ENCODE assay signal across 9 mouse cellular contexts in the genomic region with DNA sequence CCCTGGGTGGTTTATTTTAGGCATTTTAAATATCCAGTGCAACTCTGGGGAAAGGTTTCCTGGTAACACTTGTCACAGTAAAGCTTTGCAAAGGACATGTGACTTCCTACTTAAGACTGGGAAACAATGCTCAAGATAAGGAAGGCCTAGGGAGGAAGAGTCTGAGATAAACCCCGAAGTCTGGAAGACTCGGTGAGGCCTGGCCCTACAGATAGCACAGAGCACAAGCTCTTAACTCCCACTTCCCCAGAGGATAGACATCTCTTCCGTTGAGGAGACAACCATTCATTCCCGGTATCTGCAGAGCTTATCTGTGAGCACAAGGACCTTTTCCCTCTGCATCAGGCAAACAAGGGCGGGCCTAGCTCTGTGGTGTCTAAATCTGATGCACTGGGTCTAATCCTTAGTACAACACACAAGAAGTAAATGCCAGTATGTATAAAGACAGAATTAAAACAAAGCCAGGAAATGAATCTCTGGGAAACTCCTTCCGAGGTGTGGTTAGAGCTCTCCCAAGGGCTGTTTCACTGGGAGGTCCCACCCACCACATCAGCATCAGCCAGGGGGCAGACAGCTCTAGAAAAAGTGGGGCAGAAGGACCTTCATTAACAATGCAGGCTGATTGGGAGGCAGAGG. TPM values are rescaled to one million over a fixed set of nuclear protein-coding genes. Genes with fewer than 3 reads are reported as not detected.
DNase-seq lines count a peak whose midpoint lies in the region; ATAC-seq and TF ChIP-seq lines count a peak whose summit lies in the region.
"Had no signal": no experiment of that assay in that cellular context is flagged by ENCODE, and none has a peak within 500 bp of the region (broad histone marks: within the 10 kb centered on the region; RNA-seq: fewer than 3 reads in every experiment).

No protein-coding gene starts in this region.

- peak overlapping the region; percentile 86 for H3K27ac ChIP-seq in kidney, adult 2 months (ENCODE audit: insufficient read depth, low read depth, low read length)
- H3K27ac ChIP-seq in forebrain, postnatal 0 days (ENCODE audit: low read depth, low read length): peak overlapping the region; percentile 21; the same call in 1 of the 2 replicates
- H3K27ac ChIP-seq in limb, embryonic 10.5 days: 0 out of 2 replicates have a peak overlapping the region, but pooled peaks have one; percentile 21
- H3K27ac ChIP-seq: neural tube, embryonic 12.5 days had no signal

- TF ChIP-seq CTCF in kidney, adult 2 months (conservative IDR thresholded peaks at IDR 0.05; ENCODE audit: insufficient read depth, insufficient read length, low read depth, low read length): no peak
- no peak for TF ChIP-seq CTCF in forebrain, postnatal 0 days (IDR thresholded peaks at IDR 0.05; ENCODE audit: low read depth)

- ATAC-seq in forebrain, postnatal 0 days: no peak
- ATAC-seq in megakaryocyte progenitor cell, adult 5-6 weeks (replicated peaks; ENCODE audit: poor library complexity): peak; percentile 74

- H3K4me3 ChIP-seq in kidney, adult 2 months (ENCODE audit: insufficient read depth, low read depth, low read length): no peak overlapping the region
- no peak overlapping the region for H3K4me3 ChIP-seq in forebrain, postnatal 0 days (ENCODE audit: low read depth, low read length)
- no peak overlapping the region; the same call in 1 of the 2 replicates for H3K4me3 ChIP-seq in limb, embryonic 10.5 days
- H3K4me3 ChIP-seq: neural tube, embryonic 12.5 days had no signal

- peak; percentile 44 for DNase-seq in kidney, adult 2 months
- no peak for DNase-seq in kidney, postnatal 14 days
- no peak for DNase-seq in forebrain, postnatal 0 days
- peak; percentile 27 for DNase-seq in limb, embryonic 10.5 days (ENCODE audit: low spot score)
- no peak for DNase-seq in testis, postnatal 14 days (ENCODE audit: low spot score)
- DNase-seq in embryo, embryonic 9.5 days (ENCODE audit: extremely low spot score): no peak
- DNase-seq in frontal cortex, postnatal 25 days (ENCODE audit: low spot score in 2 of 2): no peak

- H3K4me1 ChIP-seq in kidney, adult 2 months (ENCODE audit: control insufficient read depth, insufficient read depth, low read length): no peaks in the 10 kb centered on the region
- peaks cover 4% of the 10 kb centered on the region; the same call in 1 of the 2 replicates for H3K4me1 ChIP-seq in forebrain, postnatal 0 days (ENCODE audit: insufficient read depth)
- H3K4me1 ChIP-seq in limb, embryonic 10.5 days: peaks cover 39% of the 10 kb centered on the region

- no peak overlapping the region for H3K9ac ChIP-seq in forebrain, postnatal 0 days

- H3K4me2 ChIP-seq in forebrain, postnatal 0 days (ENCODE audit: low read depth): no peak overlapping the region

- no peaks in the 10 kb centered on the region for H3K36me3 ChIP-seq in kidney, adult 2 months (ENCODE audit: control insufficient read depth, insufficient read depth, low read length)
- no peaks in the 10 kb centered on the region for H3K36me3 ChIP-seq in forebrain, postnatal 0 days (ENCODE audit: insufficient read depth)
- peaks cover 15% of the 10 kb centered on the region for H3K36me3 ChIP-seq in limb, embryonic 10.5 days

- no peak for TF ChIP-seq POLR2A in kidney, adult 2 months (IDR thresholded peaks at IDR 0.05; ENCODE audit: low read depth, low read length)

- no peaks in the 10 kb centered on the region for H3K9me3 ChIP-seq in forebrain, postnatal 0 days (ENCODE audit: low read length)
- no peaks in the 10 kb centered on the region for H3K9me3 ChIP-seq in limb, embryonic 10.5 days (replicated peaks)
- H3K9me3 ChIP-seq: neural tube, embryonic 12.5 days had no signal

- 66% methylated on average over 6 of the region's 6 CpGs for WGBS in kidney, adult 2 months
- 62% methylated on average over 6 of the region's 6 CpGs for WGBS in forebrain, postnatal 0 days
- WGBS in limb, embryonic 10.5 days: 76% methylated on average over 6 of the region's 6 CpGs

- no peaks in the 10 kb centered on the region for H3K27me3 ChIP-seq in kidney, adult 2 months (replicated peaks; ENCODE audit: control insufficient read depth, insufficient read depth, low read length)
- H3K27me3 ChIP-seq in forebrain, postnatal 0 days (ENCODE audit: insufficient read depth, low read length): no peaks in the 10 kb centered on the region; the same call in 1 of the 2 replicates
- H3K27me3 ChIP-seq in limb, embryonic 10.5 days (ENCODE audit: low read depth, poor library complexity, severe bottlenecking): no peaks in the 10 kb centered on the region
- H3K27me3 ChIP-seq: neural tube, embryonic 12.5 days had no signal

RNA-seq across cellular contexts. Expression of a gene that starts 5.6 kb away (rescaled TPM):
- 0.80 and 0.89 TPM in 2 replicates for polyA plus RNA-seq in kidney, adult 2 months (2012; rRNA removed)
- 0.14 and 0.31 TPM in 2 replicates for total RNA-seq in forebrain, postnatal 0 days (2014; rRNA removed)
- polyA plus RNA-seq in forebrain, postnatal 0 days (2015; fragmentation: Nextera tagmentation; extraction: Ambion mirVana): 0.08 TPM in 1 of 2 replicates, not detected in the other
- 0.15 and 0.23 TPM in 2 replicates for polyA plus RNA-seq in limb, embryonic 10.5 days (2016; fragmentation: Nextera tagmentation; extraction: Ambion mirVana)
- not detected in 2 replicates for total RNA-seq in megakaryocyte progenitor cell, adult 5-6 weeks (2015)
- 0.17 TPM in 1 of 2 replicates, not detected in the other for total RNA-seq in megakaryocyte progenitor cell, adult 5-6 weeks (2017)

RNA-seq across cellular contexts. Expression of a gene that starts 5.9 kb away (rescaled TPM):
- polyA plus RNA-seq in kidney, adult 2 months (2012; rRNA removed): 0.69 and 0.77 TPM in 2 replicates
- 2.2 and 2.7 TPM in 2 replicates for total RNA-seq in forebrain, postnatal 0 days (2014; rRNA removed)
- 1.6 TPM in 2 replicates for polyA plus RNA-seq in forebrain, postnatal 0 days (2015; fragmentation: Nextera tagmentation; extraction: Ambion mirVana)
- 1.2 and 1.4 TPM in 2 replicates for polyA plus RNA-seq in limb, embryonic 10.5 days (2016; fragmentation: Nextera tagmentation; extraction: Ambion mirVana)
- 0.93 and 1.9 TPM in 2 replicates for total RNA-seq in megakaryocyte progenitor cell, adult 5-6 weeks (2015)
- 1.5 TPM in 1 of 2 replicates, not detected in the other for total RNA-seq in megakaryocyte progenitor cell, adult 5-6 weeks (2017)

RNA-seq across cellular contexts. Expression of a gene that starts 21.2 kb away (rescaled TPM):
- 52.5 and 64.5 TPM in 2 replicates for polyA plus RNA-seq in kidney, adult 2 months (2012; rRNA removed)
- 84.4 and 93.4 TPM in 2 replicates for total RNA-seq in forebrain, postnatal 0 days (2014; rRNA removed)
- 36.7 and 45.4 TPM in 2 replicates for polyA plus RNA-seq in forebrain, postnatal 0 days (2015; fragmentation: Nextera tagmentation; extraction: Ambion mirVana)
- 222 and 267 TPM in 2 replicates for polyA plus RNA-seq in limb, embryonic 10.5 days (2016; fragmentation: Nextera tagmentation; extraction: Ambion mirVana)
- total RNA-seq in megakaryocyte progenitor cell, adult 5-6 weeks (2015): 60.5 and 77.5 TPM in 2 replicates
- 239 and 292 TPM in 2 replicates for total RNA-seq in megakaryocyte progenitor cell, adult 5-6 weeks (2017)

RNA-seq across cellular contexts. Expression of a gene that starts 24.6 kb away (rescaled TPM):
- polyA plus RNA-seq in kidney, adult 2 months (2012; rRNA removed): 1.6 and 2.4 TPM in 2 replicates
- 1.3 and 2.2 TPM in 2 replicates for total RNA-seq in forebrain, postnatal 0 days (2014; rRNA removed)
- 1.1 and 1.3 TPM in 2 replicates for polyA plus RNA-seq in forebrain, postnatal 0 days (2015; fragmentation: Nextera tagmentation; extraction: Ambion mirVana)
- polyA plus RNA-seq in limb, embryonic 10.5 days (2016; fragmentation: Nextera tagmentation; extraction: Ambion mirVana): 5.2 and 5.4 TPM in 2 replicates
- 4.2 and 5.7 TPM in 2 replicates for total RNA-seq in megakaryocyte progenitor cell, adult 5-6 weeks (2015)
- 2.4 and 3.5 TPM in 2 replicates for total RNA-seq in megakaryocyte progenitor cell, adult 5-6 weeks (2017)

RNA-seq across cellular contexts. Expression of a gene that starts 27.8 kb away (rescaled TPM):
- 105 and 117 TPM in 2 replicates for polyA plus RNA-seq in kidney, adult 2 months (2012; rRNA removed)
- 26.8 and 29.3 TPM in 2 replicates for total RNA-seq in forebrain, postnatal 0 days (2014; rRNA removed)
- 47.9 and 50.5 TPM in 2 replicates for polyA plus RNA-seq in forebrain, postnatal 0 days (2015; fragmentation: Nextera tagmentation; extraction: Ambion mirVana)
- 174 and 186 TPM in 2 replicates for polyA plus RNA-seq in limb, embryonic 10.5 days (2016; fragmentation: Nextera tagmentation; extraction: Ambion mirVana)
- 209 and 248 TPM in 2 replicates for total RNA-seq in megakaryocyte progenitor cell, adult 5-6 weeks (2015)
- 225 and 254 TPM in 2 replicates for total RNA-seq in megakaryocyte progenitor cell, adult 5-6 weeks (2017)

Comparison
In these comparisons a context has a peak if more than half of its experiments do, and no peak if none do; other contexts are left out.
1. DNase-seq: peak in kidney, adult 2 months (single experiment) and limb, embryonic 10.5 days (single experiment); none in kidney, postnatal 14 days (single experiment), forebrain, postnatal 0 days (single experiment), testis, postnatal 14 days (single experiment), embryo, embryonic 9.5 days (single experiment) and frontal cortex, postnatal 25 days (0 of 2).
2. H3K27ac ChIP-seq: peak in every context shown above with its lines; median percentile 86 in kidney, adult 2 months; 21 in forebrain, postnatal 0 days; 21 in limb, embryonic 10.5 days.